Mouse (Mus musculus) left cerebral cortex, adult 6 months (tissue): ENCODE data around the gene Ficd. TPM values are rescaled to one million over a fixed set of nuclear protein-coding genes. Genes with fewer than 3 reads are reported as not detected.

ENCODE experiments used
- long read RNA-seq, 2 experiments: library from polyadenylated mRNA; unstranded; transcript quantifications; one replicate each; pipeline ENCODE4 v2.0.0; 2019 to 2020
- polyA plus RNA-seq: library from polyadenylated mRNA; unstranded; fragments of <200 nt; fragmentation: Nextera tagmentation; gene quantifications from 2 replicates; pipeline ENCODE4 v1.2.3, GENCODE M21; 2021

Ficd gene
- polyA plus RNA-seq: 11.8 and 12.6 TPM in 2 replicates
- long read RNA-seq, experiment 1, transcript Ficd-201 (3 exons, 3,133 nt): major isoform, 63 of 67 reads
- long read RNA-seq, experiment 1, partial matches to known transcripts: 3 of 67 reads
- long read RNA-seq, experiment 1, other reads (novel, unspliced or antisense): 1 of 67 reads
- long read RNA-seq, experiment 2, transcript Ficd-201 (3 exons, 3,133 nt): major isoform, 13 of 16 reads
- long read RNA-seq, experiment 2, partial matches to known transcripts: 1 of 16 reads
- long read RNA-seq, experiment 2, other reads (novel, unspliced or antisense): 2 of 16 reads

DNA sequence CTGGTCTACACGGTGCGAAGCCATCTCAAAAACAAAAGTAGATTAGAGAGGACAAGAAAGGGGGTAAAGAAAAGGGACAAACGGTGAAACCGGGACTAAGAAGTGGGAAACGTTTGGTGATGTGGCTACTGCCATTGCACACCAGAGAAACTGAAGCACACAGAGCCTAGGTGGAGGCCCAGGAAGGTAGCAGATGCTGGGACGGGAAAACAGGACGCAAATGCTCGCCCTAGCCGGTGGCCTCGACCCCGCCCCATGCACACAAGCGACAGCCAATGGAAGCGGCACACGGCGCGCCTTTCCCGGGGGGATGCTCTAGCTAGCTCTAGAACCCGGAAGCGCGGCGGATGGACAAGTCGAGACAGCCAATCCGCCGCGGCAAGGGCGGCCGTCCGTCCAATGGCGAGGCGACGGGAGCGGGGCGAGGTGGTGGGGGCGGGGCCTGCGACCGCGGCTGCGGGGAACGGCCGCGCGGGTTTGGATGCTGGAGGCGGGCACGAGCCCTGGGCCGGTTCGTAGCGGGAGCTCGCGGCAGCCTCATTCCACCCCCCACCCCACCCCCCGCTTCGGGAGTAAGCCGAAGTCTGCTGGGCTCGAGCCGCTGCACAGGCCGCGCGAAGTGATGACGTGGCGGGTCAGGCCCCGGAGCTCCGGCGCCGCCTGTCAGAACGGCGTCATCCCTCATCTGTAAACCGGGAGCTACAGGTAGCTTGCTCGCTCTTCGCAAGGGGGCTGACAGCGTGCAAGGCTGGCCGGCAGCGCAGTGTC, at the start of gene Ficd:
Gene Ficd (plus strand): TSS at position 459 of the 768 bp plus-strand sequence.

GRCm38 (mm10) chr5:113724446-113724845, 11.2 kb upstream of the Ficd start, which contains the start of gene 1700069L16Rik:
Gene 1700069L16Rik, minus strand, starts transcription at chr5:113724772.

DNA sequence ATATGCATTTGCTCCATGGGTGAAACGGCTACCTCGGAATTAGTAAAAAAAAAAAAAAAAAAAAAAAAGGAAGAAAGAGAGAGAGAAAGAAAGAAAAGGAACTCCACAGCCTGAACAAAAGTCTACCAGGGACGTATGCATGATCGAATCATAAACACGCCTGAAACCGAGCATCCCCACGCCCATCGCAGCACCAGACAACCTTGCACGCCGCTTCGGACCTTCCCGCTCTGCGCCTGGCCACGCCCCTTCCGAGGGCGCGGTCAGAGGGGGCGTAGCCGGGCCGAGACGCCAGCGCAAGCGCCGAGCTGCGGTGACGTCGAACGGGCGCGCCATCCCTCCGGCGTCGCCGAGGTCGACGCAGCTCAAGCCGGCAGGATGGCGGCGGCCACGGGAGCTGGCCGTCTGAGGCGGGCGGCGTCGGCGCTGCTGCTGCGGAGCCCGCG, 36.9 kb downstream of the Ficd start, which contains the start of the genes Sart3 and Iscu:
Gene Sart3 (minus strand): TSS at position 61 of the 446 bp plus-strand sequence.
Gene Iscu (plus strand): TSS at position 299 of the 446 bp plus-strand sequence.

Other genes with a start within 250 kb of the Ficd start
- gene Wscd2, start 245.5 kb upstream of the Ficd start, polyA plus RNA-seq: 13.4 and 20.4 TPM in 2 replicates
- 1.4 and 1.8 TPM in 2 replicates for gene Cmklr1, start 85.4 kb upstream of the Ficd start, polyA plus RNA-seq
- gene 1700069L16Rik, start 11.0 kb upstream of the Ficd start, polyA plus RNA-seq: not detected in 2 replicates
- gene Sart3, start 36.7 kb downstream of the Ficd start, polyA plus RNA-seq: 7.1 and 7.3 TPM in 2 replicates
- gene Iscu, start 36.9 kb downstream of the Ficd start, polyA plus RNA-seq: 333 and 381 TPM in 2 replicates
- 18.5 and 23.3 TPM in 2 replicates for gene Tmem119, start 64.7 kb downstream of the Ficd start, polyA plus RNA-seq
- gene Selplg, start 96.8 kb downstream of the Ficd start, polyA plus RNA-seq: 40.8 and 41.8 TPM in 2 replicates
- 24.9 and 26.3 TPM in 2 replicates for gene Coro1c, start 173.0 kb downstream of the Ficd start, polyA plus RNA-seq